Mouse (Mus musculus) CH12.LX (cell line): Measurements from ENCODE around the gene Eaf1. TPM values are rescaled to one million over a fixed set of nuclear protein-coding genes. Genes with fewer than 3 reads are reported as not detected.
A peak's percentile ranks its signal among the peaks of the same experiment; 100 is the strongest.
"Not testable (repeated sequence)": the region's sequence is repeated elsewhere in the genome, so short reads cannot be mapped to it uniquely, and the experiment has no call there.

ENCODE experiments used
- DNase-seq: peaks from one replicate; pipeline ENCODE4 v3.0.0-alpha.2; 2013; ENCODE audit errors: extremely low read depth
- H3K27ac ChIP-seq: 2 replicates; pipeline ENCODE4 v1.5.1; 2012; ENCODE audit warnings: low read depth, mild to moderate bottlenecking, control low read depth, moderate library complexity; ENCODE audit not compliant: insufficient read depth
- H3K27me3 ChIP-seq: replicated peaks from 2 replicates; pipeline ENCODE3; 2012; ENCODE audit warnings: inconsistent platforms
- H3K36me3 ChIP-seq, 2 experiments: replicated peaks in 1 of 2; 2 replicates each; pipeline versions ENCODE3 to v1.6.1; 2012; ENCODE audit warnings: inconsistent platforms in 1 of 2, low read length in 1 of 2, mild to moderate bottlenecking in 1 of 2, mixed read lengths in 1 of 2, moderate library complexity in 1 of 2; ENCODE audit not compliant: control insufficient read depth in 1 of 2, insufficient read depth in 1 of 2
- H3K4me1 ChIP-seq, 2 experiments: 2 replicates each; pipeline ENCODE4 v1.6.1; 2012; ENCODE audit warnings: inconsistent platforms in 1 of 2, moderate library complexity in 1 of 2; ENCODE audit not compliant: insufficient read depth in 2 of 2, control insufficient read depth in 1 of 2
- H3K4me2 ChIP-seq: 2 replicates; pipeline ENCODE4 v1.6.1; 2012; ENCODE audit warnings: low read depth, mild to moderate bottlenecking, control low read depth; ENCODE audit not compliant: poor library complexity, insufficient read depth, severe bottlenecking
- H3K4me3 ChIP-seq, 3 experiments: fragments of 150-350 bp in 1 of 3; sonication (generic) in 1 of 3; replicated peaks in 1 of 3; 2 replicates each; pipeline versions ENCODE3 to v1.5.1; 2011 to 2012; ENCODE audit warnings: low read depth in 2 of 3, low read length in 2 of 3, mild to moderate bottlenecking in 2 of 3, moderate library complexity in 2 of 3, control low read depth in 1 of 3, improper control_type of control experiment in 1 of 3, inconsistent platforms in 1 of 3, mixed read lengths in 1 of 3; ENCODE audit not compliant: poor library complexity in 1 of 3
- H3K79me2 ChIP-seq: replicated peaks from 2 replicates; pipeline ENCODE4 v1.6.1; 2012; ENCODE audit warnings: mild to moderate bottlenecking, moderate library complexity; ENCODE audit not compliant: control insufficient read depth, poor library complexity, insufficient read depth, severe bottlenecking; ENCODE audit errors: extremely low read depth
- H3K9ac ChIP-seq: 2 replicates; pipeline ENCODE4 v1.6.1; 2012; ENCODE audit warnings: low read depth, mild to moderate bottlenecking, control low read depth, moderate library complexity; ENCODE audit not compliant: insufficient read depth
- H3K9me3 ChIP-seq: replicated peaks from 2 replicates; pipeline ENCODE3; 2012; ENCODE audit warnings: low read length, inconsistent platforms, mixed read lengths
- BHLHE40 ChIP-seq: IDR thresholded peaks from 2 replicates; pipeline ENCODE4 v1.6.1; 2011; ENCODE audit warnings: mild to moderate bottlenecking, low read depth, low read length, improper control_type of control experiment
- CHD1 ChIP-seq: IDR thresholded peaks from 2 replicates; pipeline ENCODE4 v1.6.1; 2012; ENCODE audit warnings: low read depth, low read length, improper control_type of control experiment, inconsistent platforms
- CTCF ChIP-seq, 2 experiments: IDR thresholded peaks in 1 of 2; conservative IDR thresholded peaks in 1 of 2; 2 replicates each; pipeline ENCODE4 v1.5.1; 2011 to 2012; ENCODE audit warnings: low read depth in 2 of 2, low read length in 2 of 2, improper control_type of control experiment in 1 of 2, inconsistent platforms in 1 of 2, mild to moderate bottlenecking in 1 of 2, moderate library complexity in 1 of 2
- E2F4 ChIP-seq: IDR thresholded peaks from 2 replicates; pipeline ENCODE4 v1.6.1; 2011; ENCODE audit warnings: low read depth, low read length, improper control_type of control experiment; ENCODE audit not compliant: insufficient replicate concordance
- EP300 ChIP-seq: IDR thresholded peaks from 2 replicates; pipeline ENCODE4 v1.6.1; 2011; ENCODE audit warnings: low read length, improper control_type of control experiment
- HCFC1 ChIP-seq: IDR thresholded peaks from 2 replicates; pipeline ENCODE4 v1.6.1; 2012; ENCODE audit warnings: low read depth, mild to moderate bottlenecking, inconsistent platforms, low read length, improper control_type of control experiment
- IRF4 ChIP-seq: IDR thresholded peaks from 2 replicates; pipeline ENCODE4 v1.6.1; 2014; ENCODE audit warnings: low read depth, mild to moderate bottlenecking, inconsistent platforms, low read length, improper control_type of control experiment
- JUN ChIP-seq: IDR thresholded peaks from 2 replicates; pipeline ENCODE4 v1.6.1; 2011; ENCODE audit warnings: low read depth, mild to moderate bottlenecking, low read length, improper control_type of control experiment, moderate library complexity; ENCODE audit not compliant: insufficient read depth
- JUND ChIP-seq: conservative IDR thresholded peaks from 2 replicates; pipeline ENCODE4 v1.6.1; 2011; ENCODE audit warnings: low read depth, low read length, improper control_type of control experiment
- MYC ChIP-seq: IDR thresholded peaks from 2 replicates; pipeline ENCODE4 v1.6.1; 2011; ENCODE audit warnings: low read depth, mild to moderate bottlenecking, improper control_type of control experiment, low read length
- NRF1 ChIP-seq: IDR thresholded peaks from 2 replicates; pipeline ENCODE4 v1.6.1; 2014; ENCODE audit warnings: low read depth, mild to moderate bottlenecking, inconsistent platforms, low read length, improper control_type of control experiment, moderate library complexity
- RAD21 ChIP-seq: IDR thresholded peaks from 2 replicates; pipeline ENCODE4 v1.6.1; 2011; ENCODE audit warnings: low read depth, mild to moderate bottlenecking, low read length, improper control_type of control experiment, moderate library complexity
- SIN3A ChIP-seq: IDR thresholded peaks from 2 replicates; pipeline ENCODE4 v1.6.1; 2012; ENCODE audit warnings: low read length, improper control_type of control experiment, inconsistent platforms
- SMC3 ChIP-seq: IDR thresholded peaks from 2 replicates; pipeline ENCODE4 v1.6.1; 2011; ENCODE audit warnings: low read depth, low read length, improper control_type of control experiment
- TCF12 ChIP-seq: IDR thresholded peaks from 2 replicates; pipeline ENCODE4 v1.6.1; 2014; ENCODE audit warnings: low read depth, mild to moderate bottlenecking, inconsistent platforms, low read length, improper control_type of control experiment
- UBTF ChIP-seq: IDR thresholded peaks from 2 replicates; pipeline ENCODE4 v1.6.1; 2012; ENCODE audit warnings: low read depth, mild to moderate bottlenecking, inconsistent platforms, low read length, improper control_type of control experiment, moderate library complexity
- USF2 ChIP-seq: conservative IDR thresholded peaks from 2 replicates; pipeline ENCODE4 v1.6.1; 2011; ENCODE audit warnings: low read depth, low read length, improper control_type of control experiment
- ZMIZ1 ChIP-seq: IDR thresholded peaks from 2 replicates; pipeline ENCODE4 v1.6.1; 2012; ENCODE audit warnings: low read depth, mild to moderate bottlenecking, inconsistent platforms, low read length, improper control_type of control experiment
- ZNF384 ChIP-seq: IDR thresholded peaks from 2 replicates; pipeline ENCODE4 v1.6.1; 2012; ENCODE audit warnings: low read depth, low read length, improper control_type of control experiment, inconsistent platforms
- dilution Hi-C: fragments of 300-500 bp; cut with MboI; formaldehyde crosslinking; loops from 2 replicates; pipeline ENCODE4 v1.14.3; 2020; ENCODE audit warnings: low sequenced_read_pairs; ENCODE audit not compliant: extremely low pct_unique_long_range_greater_than_20kb, extremely low pct_ligation_motif_present
- in situ Hi-C: fragments of 300-500 bp; cut with MboI; formaldehyde crosslinking; loops from 3 replicates; pipeline ENCODE4 v1.14.3; 2019; ENCODE audit warnings: low sequenced_read_pairs, low pct_ligation_motif_present, low pct_unique_long_range_greater_than_20kb, mixed read lengths
- polyA plus RNA-seq: library from polyadenylated mRNA; unstranded; fragments of >175 nt; gene quantifications from 2 replicates; pipeline ENCODE4 v1.2.1, GENCODE M21; 2012; ENCODE audit warnings: low read depth; ENCODE audit not compliant: insufficient read length
- total RNA-seq, 2 experiments: library from RNA; depleted of rRNA; stranded (reverse); fragments of 300-350 nt in 1 of 2; fragments of >200 nt in 1 of 2; gene quantifications; 2 replicates each; pipeline ENCODE4 v1.2.3; 2012 to 2014

Gene Eaf1
- total and polyA plus RNA-seq, 3 experiments = 25.2 to 39.9 (median 29.4) TPM

DNA sequence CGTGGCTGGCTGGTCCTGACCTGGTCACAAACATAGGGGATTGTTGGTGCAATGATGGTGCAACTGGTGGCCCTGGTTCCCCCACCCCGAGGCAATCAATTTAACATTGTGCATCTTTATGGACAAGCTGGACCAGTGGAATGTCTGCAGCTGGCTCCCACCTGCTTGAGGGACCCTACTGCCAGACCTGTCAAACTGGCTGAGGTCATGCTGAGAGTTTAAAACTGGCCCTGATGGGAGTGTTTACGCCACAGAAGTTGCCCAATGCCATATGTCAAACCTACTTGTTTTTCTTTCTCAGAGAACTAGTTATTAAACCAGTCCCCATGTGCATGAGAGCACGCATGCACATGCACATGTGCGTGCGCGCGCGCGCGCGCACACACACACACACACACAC lies 36.2 kb upstream of the Eaf1 start:
- no peak overlapping the region for H3K27ac ChIP-seq
- dilution Hi-C loops = loop anchor here (25.0 kb wide), 1 partner anchor 96 kb away; no protein-coding TSS in a partner anchor
- no peak for TF ChIP-seq USF2
- no peak for TF ChIP-seq SIN3A
- 0 out of 2 replicates have a peak, but pooled peaks have one; percentile 24 for TF ChIP-seq BHLHE40
- TF ChIP-seq ZNF384 = no peak

GRCm38 (mm10) chr14:31462226-31462625 lies 32.0 kb upstream of the Eaf1 start:
- in situ Hi-C loops = loop anchor here (5.0 kb wide), 2 partner anchors 75 to 190 kb away; no protein-coding TSS in a partner anchor
- dilution Hi-C loops = loop anchor here (25.0 kb wide), 1 partner anchor 100 kb away; no protein-coding TSS in a partner anchor

More for the DNA sequence above, 36.2 kb upstream of the Eaf1 start:
- no peak overlapping the region for H3K4me2 ChIP-seq
- H3K79me2 ChIP-seq = no peaks in the 10 kb centered on the region
- no peaks in the 10 kb centered on the region for H3K36me3 ChIP-seq
- no peak for DNase-seq
- H3K4me3 ChIP-seq = no peak overlapping the region
- peaks cover 11 to 50% of the 10 kb centered on the region in 2 experiments; a peak in 3 of 4 replicates for H3K4me1 ChIP-seq
- H3K27me3 ChIP-seq = no peaks in the 10 kb centered on the region
- H3K9ac ChIP-seq = no peak overlapping the region
- in situ Hi-C loops = no loop called here
- H3K9me3 ChIP-seq = peaks cover 9% of the 10 kb centered on the region

DNA sequence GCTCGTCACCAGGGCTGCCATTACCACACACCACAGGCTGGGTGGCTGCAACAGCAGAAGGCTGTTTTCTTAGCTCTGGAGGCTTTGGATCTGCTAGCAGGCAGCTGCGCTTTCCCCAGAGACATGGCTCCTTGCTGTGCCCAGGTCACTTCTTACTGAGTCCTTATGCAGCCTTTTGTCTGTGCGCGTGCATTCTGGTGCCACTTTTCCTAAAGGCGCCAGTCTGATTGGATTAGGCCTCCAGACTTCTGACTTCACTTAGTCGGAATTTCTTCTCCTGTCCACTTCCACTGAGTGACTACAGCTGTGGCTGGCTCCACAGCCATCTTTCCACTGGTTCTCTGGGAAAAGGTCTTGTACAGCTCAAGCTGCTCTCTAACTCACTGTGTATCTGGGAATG lies 31.3 kb upstream of the Eaf1 start:
- Histone ChIP-seq H3K9me3 (no peaks in the 10 kb centered on the region), H3K27ac (no peak overlapping the region)

More at GRCm38 (mm10) chr14:31462226-31462625, 32.0 kb upstream of the Eaf1 start:
- DNase-seq = peak; percentile 38
- not testable (repeated sequence) for H3K27me3 ChIP-seq, H3K4me3 ChIP-seq, H3K9ac ChIP-seq, H3K36me3 ChIP-seq, H3K27ac ChIP-seq, H3K9me3 ChIP-seq, H3K79me2 ChIP-seq, H3K4me2 ChIP-seq
- peaks cover 9 to 33% of the 10 kb centered on the region in 2 experiments; a peak in 3 of 4 replicates for H3K4me1 ChIP-seq
- peak; percentile 50 for TF ChIP-seq RAD21
- peak; percentile 69 for TF ChIP-seq SMC3
- peak in 1 of 2 experiments; percentile 74; a peak in 2 of 4 replicates for TF ChIP-seq CTCF (conservative IDR thresholded peaks at IDR 0.05 in 1 of 2, IDR thresholded peaks at IDR 0.05 in 1 of 2; ENCODE audit: low read depth in 2 of 2, low read length in 2 of 2)
- peak; percentile 85 for TF ChIP-seq MYC

More for the DNA sequence above, 31.3 kb upstream of the Eaf1 start:
- TF ChIP-seq SMC3 (no peak), E2F4 (no peak), UBTF (no peak), HCFC1 (no peak), IRF4 (no peak), JUN (no peak), CHD1 (no peak), USF2 (no peak), RAD21 (no peak), ZNF384 (no peak), JUND (no peak), SIN3A (no peak), TCF12 (no peak), MYC (no peak), ZMIZ1 (no peak), EP300 (no peak), NRF1 (no peak)
- TF ChIP-seq, all 38 proteins: peak for 0
- Histone ChIP-seq H3K79me2 (no peaks in the 10 kb centered on the region), H3K4me2 (no peak overlapping the region), H3K4me3 (no peak overlapping the region), H3K9ac (no peak overlapping the region), H3K4me1 (peaks cover 6 to 28% of the 10 kb centered on the region in 2 experiments; a peak in 3 of 4 replicates), H3K27me3 (no peaks in the 10 kb centered on the region), H3K36me3 (no peaks in the 10 kb centered on the region)
- dilution Hi-C loops = loop anchor here (25.0 kb wide), 1 partner anchor 101 kb away; no protein-coding TSS in a partner anchor
- no peak for DNase-seq
- in situ Hi-C loops = loop anchor here (5.0 kb wide), 2 partner anchors 76 to 191 kb away; no protein-coding TSS in a partner anchor
